Mouse (Mus musculus): ENCODE measurements at regions not wholly inside any gene's neighbourhood (a gene's known extent, or its start where the extent isn't known, plus 50 kb on each side); places are given as distances from the start of the nearest gene placed in this dataset.

DNA sequence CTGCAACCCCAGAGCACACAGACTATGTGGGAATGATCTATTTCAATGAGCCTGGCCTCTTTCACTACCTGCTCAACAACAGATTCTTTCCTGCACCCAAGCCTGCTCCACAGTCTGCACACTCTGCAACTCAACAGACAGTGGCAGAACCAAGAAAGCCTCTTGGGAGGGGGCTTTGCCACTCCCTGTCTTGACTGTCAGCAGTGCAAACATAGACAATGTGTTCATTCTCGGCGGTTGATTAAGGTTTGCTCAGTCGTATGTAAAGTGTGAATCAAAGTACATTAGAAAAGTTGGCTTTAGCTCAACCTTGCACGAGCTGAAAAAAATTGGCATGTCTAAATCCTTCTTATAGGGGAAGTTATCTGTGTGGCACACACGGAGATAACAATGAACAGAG lies 66.0 kb downstream of the Aipl1 start:
- TF ChIP-seq CTCF (IDR thresholded peaks at IDR 0.05; ENCODE audit: borderline replicate concordance, insufficient read depth, low read depth, low read length) (no peak), POLR2A (IDR thresholded peaks at IDR 0.05; ENCODE audit: borderline replicate concordance, insufficient read depth, low read length) (no peak)

Data from cerebellum, adult 2 months (tissue).